Mouse (Mus musculus): ENCODE results near the gene Slc30a2. TPM values are rescaled to one million over a fixed set of nuclear protein-coding genes. Genes with fewer than 3 reads are reported as not detected.

Gene Slc30a2
- polyA plus RNA-seq, 1 experiment from 2014 or later, result 0.11 TPM

GRCm38 (mm10) chr4:134307367-134308072, 35.5 kb upstream of the Slc30a2 start:
- H3K4me3 ChIP-seq, result no peak overlapping the region
- peaks cover 22% of the 10 kb centered on the region for H3K4me1 ChIP-seq
- H3K27ac ChIP-seq (replicated peaks), result 0 out of 2 replicates have a peak overlapping the region, but pooled peaks have one; percentile 16
- 14% methylated on average over 12 of the region's 12 CpGs for WGBS
- peak overlapping the region; percentile 8 for H3K9ac ChIP-seq
- H3K4me2 ChIP-seq, result peak overlapping the region; percentile 56
- H3K27me3 ChIP-seq (replicated peaks), result no peaks in the 10 kb centered on the region
- no peaks in the 10 kb centered on the region for H3K36me3 ChIP-seq
- no peaks in the 10 kb centered on the region for H3K9me3 ChIP-seq
- no peak for ATAC-seq (ENCODE audit: extremely low read depth, insufficient number of reproducible peaks, low FRiP score, low TSS enrichment)

GRCm38 (mm10) chr4:134310106-134310505, 32.9 kb upstream of the Slc30a2 start:
- Histone ChIP-seq H3K4me2 (no peak overlapping the region), H3K27ac (replicated peaks) (no peak overlapping the region), H3K36me3 (no peaks in the 10 kb centered on the region), H3K9ac (no peak overlapping the region), H3K27me3 (replicated peaks) (no peaks in the 10 kb centered on the region), H3K9me3 (peaks cover 4% of the 10 kb centered on the region; the same call in 1 of the 2 replicates), H3K4me3 (no peak overlapping the region), H3K4me1 (peaks cover 30% of the 10 kb centered on the region)
- 80% methylated on average over 7 of the region's 7 CpGs for WGBS
- ATAC-seq (ENCODE audit: extremely low read depth, insufficient number of reproducible peaks, low FRiP score, low TSS enrichment), result no peak

GRCm38 (mm10) chr4:134310656-134311055, 32.3 kb upstream of the Slc30a2 start:
- Histone ChIP-seq H3K4me1 (peaks cover 30% of the 10 kb centered on the region), H3K36me3 (no peaks in the 10 kb centered on the region), H3K9ac (no peak overlapping the region), H3K27me3 (replicated peaks) (no peaks in the 10 kb centered on the region), H3K9me3 (peaks cover 4% of the 10 kb centered on the region; the same call in 1 of the 2 replicates), H3K4me2 (no peak overlapping the region), H3K4me3 (no peak overlapping the region), H3K27ac (replicated peaks) (no peak overlapping the region)
- WGBS, result 89% methylated on average over 9 of the region's 9 CpGs
- no peak for ATAC-seq (ENCODE audit: extremely low read depth, insufficient number of reproducible peaks, low FRiP score, low TSS enrichment)

GRCm38 (mm10) chr4:134311784-134312183, 31.2 kb upstream of the Slc30a2 start:
- no peaks in the 10 kb centered on the region for H3K27me3 ChIP-seq (replicated peaks)

GRCm38 (mm10) chr4:134312341-134312740, 30.6 kb upstream of the Slc30a2 start:
- Histone ChIP-seq H3K4me2 (no peak overlapping the region), H3K4me3 (no peak overlapping the region), H3K36me3 (peaks cover 7% of the 10 kb centered on the region), H3K27ac (replicated peaks) (no peak overlapping the region), H3K9me3 (peaks cover 4% of the 10 kb centered on the region; the same call in 1 of the 2 replicates), H3K27me3 (replicated peaks) (no peaks in the 10 kb centered on the region), H3K9ac (no peak overlapping the region), H3K4me1 (peaks cover 26% of the 10 kb centered on the region)
- WGBS, result 76% methylated on average over 5 of the region's 5 CpGs
- no peak for ATAC-seq (ENCODE audit: extremely low read depth, insufficient number of reproducible peaks, low FRiP score, low TSS enrichment)

More at GRCm38 (mm10) chr4:134311784-134312183, 31.2 kb upstream of the Slc30a2 start:
- ATAC-seq (ENCODE audit: extremely low read depth, insufficient number of reproducible peaks, low FRiP score, low TSS enrichment), result no peak
- no peak overlapping the region for H3K27ac ChIP-seq (replicated peaks)
- no peak overlapping the region for H3K9ac ChIP-seq
- H3K4me3 ChIP-seq, result no peak overlapping the region
- H3K4me2 ChIP-seq, result no peak overlapping the region
- peaks cover 26% of the 10 kb centered on the region for H3K4me1 ChIP-seq
- peaks cover 4% of the 10 kb centered on the region; the same call in 1 of the 2 replicates for H3K9me3 ChIP-seq
- peaks cover 2% of the 10 kb centered on the region for H3K36me3 ChIP-seq
- 71% methylated on average over 9 of the region's 9 CpGs for WGBS

- Histone ChIP-seq H3K4me3 (no peak overlapping the region), H3K9me3 (peaks cover 4% of the 10 kb centered on the region; the same call in 1 of the 2 replicates), H3K27me3 (replicated peaks) (no peaks in the 10 kb centered on the region), H3K4me1 (peaks cover 26% of the 10 kb centered on the region), H3K9ac (no peak overlapping the region), H3K27ac (replicated peaks) (no peak overlapping the region), H3K36me3 (peaks cover 13% of the 10 kb centered on the region), H3K4me2 (no peak overlapping the region)
- WGBS, result 95% methylated on average over 6 of the region's 6 CpGs
- ATAC-seq (ENCODE audit: extremely low read depth, insufficient number of reproducible peaks, low FRiP score, low TSS enrichment), result no peak
Observed at GRCm38 (mm10) chr4:134312901-134313300, 30.1 kb upstream of the Slc30a2 start.

GRCm38 (mm10) chr4:134314081-134314655, 28.8 kb upstream of the Slc30a2 start:
- peak overlapping the region; percentile 88 for H3K9ac ChIP-seq
- H3K4me3 ChIP-seq, result no peak overlapping the region
- no peaks in the 10 kb centered on the region for H3K27me3 ChIP-seq (replicated peaks)
- H3K27ac ChIP-seq (replicated peaks), result peak overlapping the region; percentile 99
- 64% methylated on average over 4 of the region's 4 CpGs for WGBS
- no peak for ATAC-seq (ENCODE audit: extremely low read depth, insufficient number of reproducible peaks, low FRiP score, low TSS enrichment)
- peaks cover 4% of the 10 kb centered on the region; the same call in 1 of the 2 replicates for H3K9me3 ChIP-seq
- H3K36me3 ChIP-seq, result peaks cover 24% of the 10 kb centered on the region
- peaks cover 34% of the 10 kb centered on the region for H3K4me1 ChIP-seq
- peak overlapping the region; percentile 74; the same call in 1 of the 2 replicates for H3K4me2 ChIP-seq

GRCm38 (mm10) chr4:134314876-134315275, 28.1 kb upstream of the Slc30a2 start, which contains the start of gene Trim63:
TSS of gene Trim63 (plus strand) at chr4:134315120.
- Histone ChIP-seq H3K27ac (replicated peaks) (peak within 1 kb of the TSS; percentile 99), H3K36me3 (peaks cover 31% of the 10 kb centered on the region), H3K27me3 (replicated peaks) (no peaks in the 10 kb centered on the region), H3K9me3 (peaks cover 4% of the 10 kb centered on the region; the same call in 1 of the 2 replicates), H3K4me2 (peak within 1 kb of the TSS; percentile 74), H3K4me3 (peak within 1 kb of the TSS; percentile 61), H3K4me1 (peaks cover 41% of the 10 kb centered on the region), H3K9ac (peak within 1 kb of the TSS; percentile 88)
- 13% methylated on average over 11 of the region's 11 CpGs for WGBS
- no peak; the same call in 1 of the 2 replicates for ATAC-seq (ENCODE audit: extremely low read depth, insufficient number of reproducible peaks, low FRiP score, low TSS enrichment)

GRCm38 (mm10) chr4:134315470-134315869, 27.5 kb upstream of the Slc30a2 start:
- peak overlapping the region; percentile 99 for H3K27ac ChIP-seq (replicated peaks)
- peak overlapping the region; percentile 61 for H3K4me3 ChIP-seq

GRCm38 (mm10) chr4:134316390-134316789, 26.6 kb upstream of the Slc30a2 start:
- peak overlapping the region; percentile 61 for H3K4me3 ChIP-seq
- WGBS, result 26% methylated on average over 16 of the region's 16 CpGs

More at GRCm38 (mm10) chr4:134315470-134315869, 27.5 kb upstream of the Slc30a2 start:
- peak overlapping the region; percentile 74 for H3K4me2 ChIP-seq
- no peaks in the 10 kb centered on the region for H3K27me3 ChIP-seq (replicated peaks)
- WGBS, result 11% methylated on average over 9 of the region's 9 CpGs
- H3K9me3 ChIP-seq, result peaks cover 4% of the 10 kb centered on the region; the same call in 1 of the 2 replicates
- peaks cover 34% of the 10 kb centered on the region for H3K36me3 ChIP-seq
- peaks cover 44% of the 10 kb centered on the region for H3K4me1 ChIP-seq
- peak; percentile 48; the same call in 1 of the 2 replicates for ATAC-seq (ENCODE audit: extremely low read depth, insufficient number of reproducible peaks, low FRiP score, low TSS enrichment)
- peak overlapping the region; percentile 88 for H3K9ac ChIP-seq

GRCm38 (mm10) chr4:134319074-134319473, 23.9 kb upstream of the Slc30a2 start:
- no peaks in the 10 kb centered on the region for H3K9me3 ChIP-seq
- H3K36me3 ChIP-seq, result peaks cover 67% of the 10 kb centered on the region
- peaks cover 42% of the 10 kb centered on the region for H3K4me1 ChIP-seq
- peak overlapping the region; percentile 67 for H3K27ac ChIP-seq (replicated peaks)
- H3K4me2 ChIP-seq, result peak overlapping the region; percentile 74
- no peaks in the 10 kb centered on the region for H3K27me3 ChIP-seq (replicated peaks)
- peak overlapping the region; percentile 67 for H3K9ac ChIP-seq
- H3K4me3 ChIP-seq, result 0 out of 2 replicates have a peak overlapping the region, but pooled peaks have one; percentile 61
- ATAC-seq (ENCODE audit: extremely low read depth, insufficient number of reproducible peaks, low FRiP score, low TSS enrichment), result no peak
- WGBS, result 46% methylated on average over 5 of the region's 5 CpGs

More at GRCm38 (mm10) chr4:134316390-134316789, 26.6 kb upstream of the Slc30a2 start:
- Histone ChIP-seq H3K27me3 (replicated peaks) (no peaks in the 10 kb centered on the region), H3K36me3 (peaks cover 41% of the 10 kb centered on the region), H3K27ac (replicated peaks) (peak overlapping the region; percentile 99), H3K4me2 (peak overlapping the region; percentile 74), H3K9me3 (peaks cover 4% of the 10 kb centered on the region; the same call in 1 of the 2 replicates), H3K4me1 (peaks cover 44% of the 10 kb centered on the region), H3K9ac (peak overlapping the region; percentile 88)
- ATAC-seq (ENCODE audit: extremely low read depth, insufficient number of reproducible peaks, low FRiP score, low TSS enrichment), result no peak

Measured in heart, embryonic 13.5 days (tissue).